Mouse (Mus musculus) thymus, adult 2 months (tissue): ENCODE measurements around the gene Stra6l. TPM values are rescaled to one million over a fixed set of nuclear protein-coding genes. Genes with fewer than 3 reads are reported as not detected.
A peak's percentile ranks its signal among the peaks of the same experiment; 100 is the strongest.

ENCODE experiments used
- DNase-seq: peaks from one replicate; pipeline ENCODE4 v3.0.0; 2021
- H3K27ac ChIP-seq: fragments of 200-500 bp; 2 replicates; pipeline ENCODE4 v1.5.1; 2012; ENCODE audit warnings: low read length, control low read depth; ENCODE audit not compliant: control insufficient read depth, insufficient read depth
- H3K27me3 ChIP-seq: fragments of 200-500 bp; 2 replicates; pipeline ENCODE4 v1.6.1; 2012; ENCODE audit warnings: mild to moderate bottlenecking, low read length, moderate library complexity, mixed read lengths; ENCODE audit not compliant: control insufficient read depth, insufficient read depth
- H3K36me3 ChIP-seq: fragments of 200-500 bp; 2 replicates; pipeline ENCODE4 v1.6.1; 2012; ENCODE audit warnings: mild to moderate bottlenecking, low read length, moderate library complexity; ENCODE audit not compliant: control insufficient read depth, insufficient read depth
- H3K4me1 ChIP-seq: fragments of 200-500 bp; replicated peaks from 2 replicates; pipeline ENCODE4 v1.6.1; 2012; ENCODE audit warnings: low read length; ENCODE audit not compliant: control insufficient read depth, insufficient read depth
- H3K4me3 ChIP-seq: fragments of 200-500 bp; 2 replicates; pipeline ENCODE4 v1.5.1; 2012; ENCODE audit warnings: mild to moderate bottlenecking, low read length, control low read depth, moderate library complexity; ENCODE audit not compliant: control insufficient read depth, insufficient read depth
- CTCF ChIP-seq: fragments of 200-500 bp; IDR thresholded peaks from 2 replicates; pipeline ENCODE4 v1.5.1; 2012; ENCODE audit warnings: mild to moderate bottlenecking, control low read depth, low read length, moderate library complexity, borderline replicate concordance; ENCODE audit not compliant: control insufficient read depth, poor library complexity, insufficient read depth; ENCODE audit errors: extremely low read depth
- POLR2A ChIP-seq: fragments of 200-500 bp; IDR thresholded peaks from 2 replicates; pipeline ENCODE4 v1.6.1; 2012; ENCODE audit warnings: mild to moderate bottlenecking, low read length, control low read depth, moderate library complexity; ENCODE audit not compliant: control insufficient read depth, poor library complexity, insufficient read depth; ENCODE audit errors: extremely low read depth
- WGBS: fragments of 180-500 bp; shearing (Covaris S2); methylation state at CpG from one replicate; pipeline ENCODE4 v1.1.7; 2018; 5-methylcytosine and 5-hydroxymethylcytosine counted together
- polyA plus RNA-seq: library from polyadenylated mRNA; depleted of rRNA; stranded (reverse); fragments of >200 nt; gene quantifications from 2 replicates; pipeline ENCODE4 v1.2.3, GENCODE M21; 2012

Gene Stra6l
- polyA plus RNA-seq, 1 experiment = 1.7 TPM

GRCm38 (mm10) chr4:45824761-45825556, 23.5 kb upstream of the Stra6l start:
- Histone ChIP-seq H3K36me3 (no peaks in the 10 kb centered on the region), H3K27me3 (peaks cover 14% of the 10 kb centered on the region; the same call in 1 of the 2 replicates), H3K4me3 (no peak overlapping the region), H3K27ac (no peak overlapping the region), H3K4me1 (0 out of 2 replicates have a peak, but pooled peaks cover 4% of the 10 kb centered on the region)
- WGBS = 42% methylated on average over 14 of the region's 14 CpGs
- TF ChIP-seq CTCF (no peak), POLR2A (no peak)
- no peak for DNase-seq

GRCm38 (mm10) chr4:45826275-45827040, 22.0 kb upstream of the Stra6l start, which contains the start of gene Igfbpl1:
Gene Igfbpl1 (minus strand): TSS chr4:45826923.
- peaks cover 14% of the 10 kb centered on the region; the same call in 1 of the 2 replicates for H3K27me3 ChIP-seq
- H3K4me1 ChIP-seq = 0 out of 2 replicates have a peak, but pooled peaks cover 4% of the 10 kb centered on the region
- DNase-seq = no peak
- H3K4me3 ChIP-seq = no peak within 1 kb of the TSS
- no peaks in the 10 kb centered on the region for H3K36me3 ChIP-seq
- no peak within 1 kb of the TSS for H3K27ac ChIP-seq
- 4% methylated on average over 91 of the region's 91 CpGs for WGBS
- TF ChIP-seq POLR2A (no peak), CTCF (peak; percentile 30; the same call in 1 of the 2 replicates)

GRCm38 (mm10) chr4:45829907-45830759, 18.3 kb upstream of the Stra6l start:
- TF ChIP-seq CTCF (no peak), POLR2A (no peak)
- Histone ChIP-seq H3K4me1 (0 out of 2 replicates have a peak, but pooled peaks cover 4% of the 10 kb centered on the region), H3K36me3 (no peaks in the 10 kb centered on the region), H3K4me3 (no peak overlapping the region), H3K27ac (no peak overlapping the region), H3K27me3 (peaks cover 6% of the 10 kb centered on the region; the same call in 1 of the 2 replicates)
- DNase-seq = no peak
- 69% methylated on average over 13 of the region's 13 CpGs for WGBS

- no peak for TF ChIP-seq POLR2A
- no peak for TF ChIP-seq CTCF
- no peak for DNase-seq
- H3K4me3 ChIP-seq = no peak overlapping the region
- 87% methylated on average over 7 of the region's 7 CpGs for WGBS
- H3K27ac ChIP-seq = no peak overlapping the region
- no peaks in the 10 kb centered on the region for H3K36me3 ChIP-seq
- no peaks in the 10 kb centered on the region for H3K4me1 ChIP-seq
- H3K27me3 ChIP-seq = peaks cover 2% of the 10 kb centered on the region; the same call in 1 of the 2 replicates
Observed at GRCm38 (mm10) chr4:45831996-45832395, 16.5 kb upstream of the Stra6l start.

GRCm38 (mm10) chr4:45833461-45833860, 15.0 kb upstream of the Stra6l start:
- no peak for DNase-seq
- TF ChIP-seq CTCF (no peak), POLR2A (no peak)
- WGBS = 54% methylated on average over 5 of the region's 5 CpGs

More at GRCm38 (mm10) chr4:45833461-45833860, 15.0 kb upstream of the Stra6l start:
- Histone ChIP-seq H3K4me3 (no peak overlapping the region), H3K4me1 (no peaks in the 10 kb centered on the region), H3K27me3 (no peaks in the 10 kb centered on the region), H3K27ac (no peak overlapping the region), H3K36me3 (no peaks in the 10 kb centered on the region)
